Mouse (Mus musculus) left cerebral cortex, adult 9 months (tissue): ENCODE data around the gene Sh3glb2.
A peak's percentile ranks its signal among the peaks of the same experiment; 100 is the strongest.

Experiments
- DNase-seq, 2 experiments: peaks; one replicate each; pipeline ENCODE4 v3.0.0; 2022; ENCODE audit warnings: low spot score in 2 of 2

The Sh3glb2 gene

DNA sequence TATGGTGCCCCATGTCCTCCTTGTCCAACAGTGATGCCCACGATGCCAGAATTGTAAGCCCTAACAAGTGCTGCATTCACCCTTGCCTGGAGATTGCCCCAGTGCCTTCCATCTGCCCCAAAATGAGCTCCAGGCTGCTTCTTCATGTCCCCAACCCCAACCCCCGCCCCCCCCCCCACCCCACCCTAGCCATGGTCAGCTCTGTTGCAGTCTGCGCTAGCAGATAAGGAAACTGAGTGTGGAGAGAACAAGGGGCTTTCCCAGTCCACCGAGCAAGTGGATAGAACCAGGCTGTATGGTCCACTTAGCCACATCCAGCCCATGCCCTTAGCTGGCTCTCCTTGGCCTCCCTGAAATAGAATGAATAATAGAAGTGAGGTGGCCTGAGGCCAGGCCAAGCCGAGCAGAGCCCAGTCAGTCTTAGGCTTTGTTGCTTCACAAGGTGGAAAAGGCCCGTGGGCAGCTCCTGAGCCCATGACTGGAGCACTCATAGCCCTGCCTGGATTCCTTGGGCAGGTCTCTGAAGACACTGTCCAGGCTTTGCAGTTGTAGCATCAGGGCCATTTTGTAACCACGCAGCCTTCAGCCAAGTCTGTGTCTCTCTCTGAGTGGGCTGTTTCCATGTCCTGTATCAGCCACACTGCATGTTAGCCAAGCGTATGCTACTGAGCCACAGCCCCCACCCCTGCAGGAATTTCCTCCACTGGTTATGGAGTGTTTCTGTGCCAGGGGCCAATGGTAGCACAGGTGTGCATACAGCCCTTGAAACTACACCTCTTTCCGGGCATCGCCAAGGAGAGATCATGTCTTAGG lies 21.6 kb upstream of the Sh3glb2 start:
- no peak for DNase-seq

GRCm38 (mm10) chr2:30379307-30379706 lies 20.2 kb upstream of the Sh3glb2 start:
- no peak for DNase-seq

DNA sequence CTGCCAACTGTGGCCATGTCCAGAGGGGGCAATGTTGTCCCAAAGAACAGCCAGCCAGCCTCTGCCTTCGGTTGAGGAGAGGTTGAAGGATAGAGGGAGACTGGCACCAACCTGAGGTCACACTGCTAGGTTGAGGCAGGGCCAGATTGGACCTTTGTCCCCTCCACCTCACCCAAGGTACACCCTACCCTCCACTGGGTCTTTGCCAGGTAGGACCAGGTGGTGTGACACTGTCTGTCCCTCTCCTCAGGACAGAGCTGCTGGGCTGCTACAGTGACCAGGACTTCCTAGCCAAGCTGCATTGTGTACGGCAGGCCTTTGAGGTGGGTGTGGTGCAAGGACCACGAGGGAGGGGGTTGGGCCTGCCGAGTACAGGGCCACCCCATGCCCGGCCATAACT lies 18.6 kb upstream of the Sh3glb2 start:
- no peak for DNase-seq

DNA sequence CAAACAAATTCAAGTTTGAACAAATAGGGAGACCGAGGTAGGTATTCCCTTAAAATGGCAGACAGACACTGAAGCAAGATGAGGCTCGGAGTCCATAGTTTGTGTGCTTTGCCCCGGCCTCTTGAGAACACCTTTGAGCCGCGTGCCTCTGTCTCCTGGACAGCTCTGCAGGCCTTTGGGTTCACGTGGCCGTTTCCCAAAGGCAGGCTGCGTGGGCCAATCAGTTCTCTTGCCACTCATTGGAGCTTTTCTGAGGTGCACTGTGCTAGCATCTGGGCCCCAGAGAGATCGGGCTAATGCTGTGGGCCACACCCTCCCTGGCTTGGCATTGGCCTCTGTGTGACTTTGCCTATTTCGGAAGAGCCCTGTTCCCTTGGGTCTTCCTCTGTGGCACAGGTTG lies 16.8 kb upstream of the Sh3glb2 start:
- no peak for DNase-seq

- DNase-seq: no peak
Observed at GRCm38 (mm10) chr2:30372726-30373125, 13.6 kb upstream of the Sh3glb2 start.

- no peak for DNase-seq
Observed at GRCm38 (mm10) chr2:30371544-30371943, 12.4 kb upstream of the Sh3glb2 start.

DNA sequence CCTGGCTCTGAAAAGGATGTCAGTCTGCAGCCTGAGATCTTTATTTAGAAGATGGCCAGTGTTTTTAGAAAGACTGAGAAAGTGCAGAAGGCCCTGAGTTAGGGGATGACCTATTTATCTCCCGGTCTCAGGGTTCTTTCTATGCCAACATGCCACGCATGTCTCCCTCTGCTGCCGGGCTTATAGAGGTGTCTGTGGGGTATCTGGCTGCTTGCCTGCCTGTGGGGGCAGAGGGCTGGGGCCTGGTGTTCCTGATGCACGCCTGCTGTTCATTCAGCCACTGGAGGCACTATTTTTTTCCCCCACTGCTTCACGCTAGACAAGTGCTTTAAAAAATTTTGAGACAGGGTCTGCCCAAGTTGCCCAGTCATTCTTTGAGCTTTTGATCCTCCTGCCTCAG lies 7.1 kb upstream of the Sh3glb2 start:
- DNase-seq: no peak

DNA sequence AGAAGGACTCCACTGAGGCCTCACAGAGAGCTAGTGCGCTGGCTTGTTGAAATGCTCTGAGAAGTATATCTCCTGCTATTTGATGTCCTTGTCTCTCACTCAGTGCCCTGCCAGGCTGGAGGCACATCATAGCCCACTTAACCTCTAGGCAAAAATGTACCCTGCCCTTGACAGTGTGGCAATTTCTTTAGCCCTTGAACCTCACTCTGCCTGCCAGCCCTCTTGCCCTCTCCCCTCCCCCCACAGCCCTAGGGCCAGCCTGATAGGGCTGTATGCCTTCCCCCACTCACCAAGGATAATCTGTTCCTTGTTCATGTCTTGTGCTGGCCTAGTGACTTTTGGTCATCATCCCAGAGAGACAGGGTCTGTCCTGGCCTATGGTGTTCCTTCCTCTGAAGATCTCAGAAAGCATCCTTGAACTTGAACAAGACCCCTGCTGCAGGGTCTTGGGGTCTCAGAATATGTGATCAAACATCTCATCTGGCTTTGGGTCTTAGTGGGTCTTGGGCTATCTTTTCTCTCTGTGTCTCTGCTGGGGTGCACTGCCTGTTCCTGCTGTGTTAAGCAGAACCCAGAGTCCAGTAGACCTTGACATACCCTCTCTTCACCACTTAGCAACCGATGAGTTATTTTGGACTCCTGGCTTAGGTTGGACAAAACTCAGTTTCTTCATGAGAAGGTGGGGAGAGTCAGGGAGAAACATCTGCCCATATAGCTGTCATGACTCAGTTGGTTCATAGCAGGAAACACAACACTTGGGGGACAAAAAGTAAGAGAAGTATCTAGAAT lies 6.3 kb upstream of the Sh3glb2 start:
- no peak for DNase-seq

DNA sequence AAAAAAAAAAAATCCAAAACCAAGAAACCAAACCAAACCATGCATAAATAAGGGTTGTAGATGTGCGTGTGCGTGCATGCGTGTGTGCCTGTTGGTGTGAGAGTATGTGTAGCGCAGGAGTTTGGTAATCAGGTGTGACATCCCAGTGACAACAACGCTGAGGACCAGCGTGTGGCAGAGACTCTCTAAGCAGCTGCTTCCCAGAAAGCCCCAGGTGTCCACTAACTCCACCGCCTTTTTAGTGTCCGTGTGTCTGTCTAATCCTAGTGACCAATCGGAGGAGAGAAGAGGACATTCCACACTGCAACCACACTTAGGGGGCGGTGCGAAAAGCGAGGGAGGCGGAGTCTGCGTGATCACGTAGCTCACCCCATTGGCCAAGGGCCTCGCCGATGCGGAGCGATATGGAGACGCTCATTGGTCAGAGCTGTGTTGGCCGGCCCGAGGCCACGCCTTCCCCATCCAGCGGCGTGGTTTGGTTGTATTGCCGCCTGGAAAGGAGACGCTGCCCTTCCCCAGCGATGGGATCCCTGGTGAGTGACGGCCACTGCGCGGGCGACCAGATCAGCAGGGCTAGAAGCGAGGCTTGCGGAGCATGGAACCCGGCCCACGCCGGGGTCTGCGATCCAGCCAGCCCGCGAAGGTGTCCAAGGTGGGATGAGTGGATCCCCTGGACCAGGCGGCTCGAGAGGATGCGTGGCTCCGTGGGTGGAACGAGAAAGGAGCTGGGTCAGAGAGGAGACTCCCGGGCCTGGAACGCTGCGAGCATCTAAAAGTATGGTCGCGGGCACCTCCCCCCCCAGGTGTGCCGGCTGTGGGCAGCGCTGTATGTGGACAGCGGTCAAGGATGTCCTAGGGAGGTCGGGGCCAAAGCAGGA lies 4.9 kb upstream of the Sh3glb2 start, which contains the start of gene Miga2:
Gene Miga2 (plus strand): TSS at position 461 of the 878 bp plus-strand sequence.
- DNase-seq: peak; percentile 99 to 100

DNA sequence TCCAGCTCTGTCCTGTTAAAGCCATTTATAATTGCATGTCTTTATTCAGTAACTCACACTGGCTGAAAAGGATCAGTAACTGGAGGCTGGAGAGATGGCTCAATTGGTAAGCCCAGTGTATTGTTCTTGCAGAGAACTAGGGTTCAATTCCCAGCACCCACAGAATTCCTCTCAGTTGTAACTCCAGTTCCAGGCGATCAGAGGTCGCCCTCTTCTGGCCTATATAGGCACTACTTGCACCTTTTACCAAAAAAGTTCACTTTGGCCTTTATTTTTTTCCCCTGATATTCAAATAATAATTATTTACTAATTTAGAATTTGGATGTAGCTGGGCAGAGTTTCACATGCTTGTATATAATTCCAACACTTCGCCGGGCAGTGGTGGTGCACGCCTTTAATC lies 3.7 kb upstream of the Sh3glb2 start:
- DNase-seq: no peak

DNA sequence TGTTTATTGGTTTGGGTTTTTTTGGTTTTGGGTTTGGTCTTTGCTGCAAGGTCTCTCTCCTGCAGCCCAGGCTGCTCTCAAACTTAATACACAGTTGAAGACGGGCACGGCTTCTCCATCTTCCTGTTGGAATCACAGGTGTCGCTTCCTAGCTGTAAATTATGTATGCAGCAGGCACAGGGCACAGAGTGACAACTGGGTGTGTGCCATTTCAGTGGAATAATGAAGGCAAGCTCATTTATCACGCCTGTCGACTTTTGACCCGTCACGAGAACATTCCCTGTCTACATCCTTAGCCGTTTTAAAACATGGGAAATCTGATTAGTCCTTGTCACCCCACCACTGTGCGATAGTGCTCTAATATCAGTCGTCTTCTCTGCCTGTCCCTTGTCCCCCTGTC lies 1.5 kb upstream of the Sh3glb2 start:
- no peak for DNase-seq

DNA sequence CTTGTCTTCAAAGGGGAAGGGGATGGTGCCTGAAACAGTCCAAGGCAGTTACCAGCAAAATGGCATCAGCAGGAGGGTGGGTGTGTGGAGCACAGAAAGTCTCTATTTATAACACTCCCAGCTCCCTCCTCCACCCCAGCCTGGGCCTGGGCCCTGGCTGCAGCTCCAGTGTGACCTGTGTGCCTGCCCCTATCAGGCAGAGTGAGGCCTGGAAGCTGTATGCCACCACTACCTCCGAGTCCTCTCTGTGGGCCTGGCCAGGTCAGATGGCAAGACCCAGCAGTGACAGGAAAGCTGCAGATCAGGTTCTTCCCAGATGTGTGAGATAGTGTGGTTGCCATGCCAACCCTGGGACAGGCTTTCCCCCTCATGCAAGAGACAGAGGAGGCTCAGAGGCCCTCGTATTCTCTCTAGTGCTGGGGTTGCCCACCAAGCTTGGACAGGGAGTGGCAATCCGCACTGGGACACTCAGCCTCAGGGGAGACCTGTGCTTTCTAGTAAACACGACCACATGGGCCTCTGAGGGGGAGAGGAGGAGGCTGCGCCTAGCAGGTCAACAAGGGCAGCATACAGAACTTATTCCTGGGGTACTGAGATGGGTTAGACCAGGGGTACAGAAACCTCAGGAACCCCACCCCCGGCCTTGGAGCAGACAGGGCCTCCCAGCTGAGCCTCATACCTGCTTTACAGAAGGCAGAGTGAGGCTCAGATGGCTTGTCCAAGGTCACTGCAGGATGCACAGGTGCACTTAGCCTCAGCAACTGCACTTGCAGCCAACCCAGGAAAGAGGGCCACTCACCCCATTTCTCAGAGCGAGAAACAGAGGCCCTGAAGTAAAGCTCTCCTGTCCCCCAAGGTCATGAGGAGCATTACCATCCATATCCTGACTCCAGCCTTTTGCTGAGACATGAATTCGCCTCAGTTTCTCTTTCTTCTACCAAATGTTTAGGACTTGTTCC lies 1.3 kb downstream of the Sh3glb2 start:
- no peak for DNase-seq

- no peak for DNase-seq
Observed at GRCm38 (mm10) chr2:30356906-30357305, 2.2 kb downstream of the Sh3glb2 start.

DNA sequence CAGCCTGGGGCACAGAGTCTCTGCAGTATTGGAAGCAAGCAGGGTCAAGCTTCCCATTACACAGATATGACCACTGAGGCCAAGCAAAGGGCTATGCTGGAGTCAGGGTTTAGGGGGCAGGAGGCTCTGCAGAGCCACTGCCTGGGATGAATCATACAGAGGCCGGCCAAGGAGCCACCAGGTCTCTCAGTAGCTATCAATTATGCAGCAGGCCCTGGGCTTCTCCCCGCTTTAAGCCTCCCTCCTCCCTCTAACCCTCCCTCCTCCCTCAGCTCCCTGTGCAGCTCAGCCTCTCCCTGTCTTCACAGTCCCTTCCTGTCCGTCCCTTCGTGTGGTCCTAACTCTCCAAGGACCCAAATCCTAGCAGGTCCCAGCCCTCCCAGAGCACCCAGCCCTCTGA lies 2.9 kb downstream of the Sh3glb2 start:
- DNase-seq: no peak

GRCm38 (mm10) chr2:30355861-30356260 lies 3.3 kb downstream of the Sh3glb2 start:
- no peak for DNase-seq

- no peak for DNase-seq
Observed at GRCm38 (mm10) chr2:30351149-30351548, 8.0 kb downstream of the Sh3glb2 start.

DNA sequence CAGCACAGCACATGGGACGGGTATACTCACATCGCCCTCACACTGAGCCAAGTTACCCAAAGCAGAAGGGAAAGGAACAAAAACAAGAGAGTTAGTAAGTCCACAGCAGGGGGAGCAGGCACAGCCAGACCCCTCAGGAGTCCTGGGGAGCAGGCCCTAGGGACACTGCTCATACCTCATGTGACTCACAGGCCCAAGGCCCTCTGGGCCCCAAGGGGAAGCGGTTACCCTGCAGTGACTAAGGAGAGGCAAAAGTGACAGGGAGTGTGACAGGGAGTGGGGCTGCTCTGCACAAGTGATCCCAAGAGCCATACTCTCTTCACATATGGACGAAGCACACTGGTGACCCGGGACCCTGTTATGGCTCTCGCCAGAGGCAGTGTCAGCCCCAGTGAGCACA lies 9.9 kb downstream of the Sh3glb2 start:
- no peak for DNase-seq

DNA sequence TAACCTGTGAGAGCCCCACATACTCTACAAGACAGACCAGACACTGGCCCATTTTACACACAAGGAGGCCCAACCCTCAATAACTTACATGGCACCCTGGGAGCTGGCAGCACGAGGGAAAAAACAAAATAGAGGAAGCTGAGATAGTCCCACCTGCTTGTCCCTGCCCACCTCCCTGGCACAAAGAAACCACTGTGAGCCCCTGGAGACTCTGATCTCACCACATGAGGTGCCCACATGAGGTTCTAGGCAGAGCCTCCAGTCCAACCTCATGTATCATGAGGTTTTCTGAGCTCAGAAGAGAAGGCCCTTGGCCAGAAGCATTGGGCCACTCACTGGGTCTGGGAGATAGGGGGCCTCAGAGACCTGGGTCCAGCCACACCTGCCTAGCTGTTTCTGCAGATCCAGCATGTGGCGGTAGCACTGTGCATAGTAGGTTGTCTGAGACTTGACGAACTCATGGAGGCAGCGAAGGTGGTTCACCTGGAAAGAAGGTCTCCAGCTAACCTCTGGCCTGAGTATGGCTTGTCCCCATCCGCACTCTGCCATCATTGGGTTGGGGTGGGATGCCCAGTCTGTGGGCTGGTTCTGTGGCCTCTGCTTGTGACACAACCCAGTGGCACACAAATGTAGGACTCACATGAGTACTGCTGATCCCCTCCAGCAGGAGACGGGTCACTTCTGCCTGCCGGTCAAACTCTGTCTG lies 13.0 kb downstream of the Sh3glb2 start:
- no peak for DNase-seq

DNA sequence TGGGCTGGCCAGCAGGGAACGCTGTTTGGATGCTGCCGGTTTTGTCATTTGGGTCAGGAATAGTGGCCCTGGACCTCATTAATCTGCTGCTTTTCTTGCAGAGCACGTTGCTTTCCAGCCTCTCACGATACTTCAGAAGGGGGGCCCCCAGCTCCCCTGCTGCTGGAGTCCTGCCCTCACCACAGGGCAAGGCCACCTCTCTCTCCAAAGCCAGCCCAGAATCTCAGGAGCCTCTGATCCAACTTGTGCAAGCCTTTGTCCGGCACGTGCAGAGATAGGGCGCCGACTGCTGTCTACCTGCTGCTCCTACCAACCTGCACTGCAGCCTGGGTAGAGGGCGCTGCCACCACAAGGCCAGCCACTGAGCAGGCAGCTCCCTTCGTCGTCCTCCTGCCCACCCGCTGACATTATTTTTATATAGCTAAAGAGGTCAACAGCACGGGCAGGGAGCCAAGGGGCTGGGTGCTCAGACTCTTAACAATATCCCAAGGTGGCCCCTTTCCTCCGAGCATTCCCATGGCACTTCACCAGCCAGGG lies 15.5 kb downstream of the Sh3glb2 start:
- DNase-seq: peak in 1 of 2 experiments; percentile 36

DNA sequence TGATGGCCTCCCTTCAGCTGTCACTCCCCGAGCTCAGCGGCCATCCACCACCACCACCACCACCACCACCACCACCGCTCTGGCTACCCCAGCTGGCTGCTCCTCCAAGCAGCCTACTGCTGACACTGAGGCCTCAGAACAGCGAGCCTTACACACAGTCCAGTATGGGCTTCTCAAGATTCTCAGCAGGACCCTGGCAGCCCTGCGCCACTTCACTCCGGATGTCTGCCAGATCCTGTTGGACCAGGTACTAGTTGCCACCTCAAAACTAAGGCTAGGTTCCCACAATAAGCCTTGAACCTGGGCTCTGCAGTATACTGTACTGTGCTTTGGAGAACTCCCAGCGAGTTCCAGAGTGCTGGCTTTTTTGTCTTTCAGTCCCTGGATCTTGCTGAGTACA lies 16.6 kb downstream of the Sh3glb2 start:
- DNase-seq: no peak
